Mouse (Mus musculus): ENCODE results near the gene Nfkb2. TPM values are rescaled to one million over a fixed set of nuclear protein-coding genes. Genes with fewer than 3 reads are reported as not detected.

Nfkb2 gene
- polyA plus RNA-seq, 1 experiment, result 89.6 TPM

- peaks cover 11% of the 10 kb centered on the region for H3K4me1 ChIP-seq (ENCODE audit: control insufficient read depth, insufficient read depth, insufficient read length, low read length)
- WGBS, result 65% methylated on average over 5 of the region's 5 CpGs
- H3K27ac ChIP-seq (ENCODE audit: insufficient read depth, low read depth, low read length), result no peak overlapping the region
- no peaks in the 10 kb centered on the region for H3K36me3 ChIP-seq (ENCODE audit: control insufficient read depth, insufficient read depth, low read length)
- TF ChIP-seq POLR2A (IDR thresholded peaks at IDR 0.05; ENCODE audit: low read depth, low read length) (no peak), CTCF (IDR thresholded peaks at IDR 0.05; ENCODE audit: extremely low read depth, insufficient read length, insufficient replicate concordance, low read depth, low read length) (no peak)
- no peak overlapping the region for H3K4me3 ChIP-seq (ENCODE audit: low read depth, low read length)
- peaks cover 23% of the 10 kb centered on the region for H3K27me3 ChIP-seq (ENCODE audit: control insufficient read depth, insufficient read depth, low read length)
Observed at GRCm38 (mm10) chr19:46323716-46324115, 19.6 kb downstream of the Nfkb2 start.

GRCm38 (mm10) chr19:46324366-46324765 lies 20.2 kb downstream of the Nfkb2 start:
- Histone ChIP-seq H3K4me3 (ENCODE audit: low read depth, low read length) (no peak overlapping the region), H3K27me3 (ENCODE audit: control insufficient read depth, insufficient read depth, low read length) (peaks cover 16% of the 10 kb centered on the region; the same call in 1 of the 2 replicates), H3K27ac (ENCODE audit: insufficient read depth, low read depth, low read length) (no peak overlapping the region), H3K36me3 (ENCODE audit: control insufficient read depth, insufficient read depth, low read length) (no peaks in the 10 kb centered on the region), H3K4me1 (ENCODE audit: control insufficient read depth, insufficient read depth, insufficient read length, low read length) (peaks cover 14% of the 10 kb centered on the region)
- WGBS, result 63% methylated on average over 11 of the region's 11 CpGs
- TF ChIP-seq POLR2A (IDR thresholded peaks at IDR 0.05; ENCODE audit: low read depth, low read length), result no peak
- TF ChIP-seq CTCF (IDR thresholded peaks at IDR 0.05; ENCODE audit: extremely low read depth, insufficient read length, insufficient replicate concordance, low read depth, low read length), result no peak

- Histone ChIP-seq H3K4me1 (ENCODE audit: control insufficient read depth, insufficient read depth, insufficient read length, low read length) (peaks cover 15% of the 10 kb centered on the region), H3K36me3 (ENCODE audit: control insufficient read depth, insufficient read depth, low read length) (no peaks in the 10 kb centered on the region), H3K27me3 (ENCODE audit: control insufficient read depth, insufficient read depth, low read length) (peaks cover 11% of the 10 kb centered on the region; the same call in 1 of the 2 replicates), H3K27ac (ENCODE audit: insufficient read depth, low read depth, low read length) (no peak overlapping the region), H3K4me3 (ENCODE audit: low read depth, low read length) (no peak overlapping the region)
- no peak for TF ChIP-seq POLR2A (IDR thresholded peaks at IDR 0.05; ENCODE audit: low read depth, low read length)
- no peak for TF ChIP-seq CTCF (IDR thresholded peaks at IDR 0.05; ENCODE audit: extremely low read depth, insufficient read length, insufficient replicate concordance, low read depth, low read length)
- WGBS, result 46% methylated on average over 5 of the region's 5 CpGs
Observed at GRCm38 (mm10) chr19:46324918-46325317, 20.8 kb downstream of the Nfkb2 start.

GRCm38 (mm10) chr19:46326019-46326755 lies 22.1 kb downstream of the Nfkb2 start:
- Histone ChIP-seq H3K27me3 (ENCODE audit: control insufficient read depth, insufficient read depth, low read length) (peaks cover 11% of the 10 kb centered on the region; the same call in 1 of the 2 replicates), H3K36me3 (ENCODE audit: control insufficient read depth, insufficient read depth, low read length) (peaks cover 5% of the 10 kb centered on the region; the same call in 1 of the 2 replicates), H3K4me1 (ENCODE audit: control insufficient read depth, insufficient read depth, insufficient read length, low read length) (peaks cover 15% of the 10 kb centered on the region), H3K27ac (ENCODE audit: insufficient read depth, low read depth, low read length) (no peak overlapping the region), H3K4me3 (ENCODE audit: low read depth, low read length) (no peak overlapping the region)
- TF ChIP-seq CTCF (IDR thresholded peaks at IDR 0.05; ENCODE audit: extremely low read depth, insufficient read length, insufficient replicate concordance, low read depth, low read length), result no peak
- no peak for TF ChIP-seq POLR2A (IDR thresholded peaks at IDR 0.05; ENCODE audit: low read depth, low read length)
- WGBS, result 13% methylated on average over 29 of the region's 29 CpGs

GRCm38 (mm10) chr19:46326756-46327305 lies 22.7 kb downstream of the Nfkb2 start, which contains the start of gene Psd:
Psd (minus strand) TSS chr19:46327156.
- peak within 1 kb of the TSS; percentile 87; the same call in 1 of the 2 replicates for H3K27ac ChIP-seq (ENCODE audit: insufficient read depth, low read depth, low read length)
- WGBS, result 1% methylated on average over 35 of the region's 35 CpGs
- peaks cover 10% of the 10 kb centered on the region; the same call in 1 of the 2 replicates for H3K36me3 ChIP-seq (ENCODE audit: control insufficient read depth, insufficient read depth, low read length)
- peak within 1 kb of the TSS; percentile 69 for H3K4me3 ChIP-seq (ENCODE audit: low read depth, low read length)
- peaks cover 15% of the 10 kb centered on the region for H3K4me1 ChIP-seq (ENCODE audit: control insufficient read depth, insufficient read depth, insufficient read length, low read length)
- TF ChIP-seq POLR2A (IDR thresholded peaks at IDR 0.05; ENCODE audit: low read depth, low read length), result no peak; the same call in 1 of the 2 replicates
- no peak for TF ChIP-seq CTCF (IDR thresholded peaks at IDR 0.05; ENCODE audit: extremely low read depth, insufficient read length, insufficient replicate concordance, low read depth, low read length)
- H3K27me3 ChIP-seq (ENCODE audit: control insufficient read depth, insufficient read depth, low read length), result peaks cover 11% of the 10 kb centered on the region; the same call in 1 of the 2 replicates

GRCm38 (mm10) chr19:46327531-46328064 lies 23.5 kb downstream of the Nfkb2 start:
- Histone ChIP-seq H3K27me3 (ENCODE audit: control insufficient read depth, insufficient read depth, low read length) (peaks cover 11% of the 10 kb centered on the region; the same call in 1 of the 2 replicates), H3K4me3 (ENCODE audit: low read depth, low read length) (peak overlapping the region; percentile 69), H3K27ac (ENCODE audit: insufficient read depth, low read depth, low read length) (peak overlapping the region; percentile 87; the same call in 1 of the 2 replicates), H3K4me1 (ENCODE audit: control insufficient read depth, insufficient read depth, insufficient read length, low read length) (peaks cover 15% of the 10 kb centered on the region), H3K36me3 (ENCODE audit: control insufficient read depth, insufficient read depth, low read length) (peaks cover 11% of the 10 kb centered on the region; the same call in 1 of the 2 replicates)
- no peak for TF ChIP-seq POLR2A (IDR thresholded peaks at IDR 0.05; ENCODE audit: low read depth, low read length)
- no peak for TF ChIP-seq CTCF (IDR thresholded peaks at IDR 0.05; ENCODE audit: extremely low read depth, insufficient read length, insufficient replicate concordance, low read depth, low read length)
- 15% methylated on average over 14 of the region's 14 CpGs for WGBS
